Mouse (Mus musculus) thymus, adult 2 months (tissue): ENCODE measurements at regions not wholly inside any gene's neighbourhood (a gene's known extent, or its start where the extent isn't known, plus 50 kb on each side); places are given as distances from the start of the nearest gene placed in this dataset.

Experiments used
- CTCF ChIP-seq: fragments of 200-500 bp; IDR thresholded peaks from 2 replicates; pipeline ENCODE4 v1.5.1; 2012; ENCODE audit warnings: mild to moderate bottlenecking, control low read depth, low read length, moderate library complexity, borderline replicate concordance; ENCODE audit not compliant: control insufficient read depth, poor library complexity, insufficient read depth; ENCODE audit errors: extremely low read depth
- POLR2A ChIP-seq: fragments of 200-500 bp; IDR thresholded peaks from 2 replicates; pipeline ENCODE4 v1.6.1; 2012; ENCODE audit warnings: mild to moderate bottlenecking, low read length, control low read depth, moderate library complexity; ENCODE audit not compliant: control insufficient read depth, poor library complexity, insufficient read depth; ENCODE audit errors: extremely low read depth

- TF ChIP-seq CTCF (no peak), POLR2A (no peak)
Measured at GRCm38 (mm10) chr10:122259354-122259753, 162.2 kb upstream of the Rxylt1 start.
